Mouse (Mus musculus): ENCODE results near the gene Spocd1.

DNA sequence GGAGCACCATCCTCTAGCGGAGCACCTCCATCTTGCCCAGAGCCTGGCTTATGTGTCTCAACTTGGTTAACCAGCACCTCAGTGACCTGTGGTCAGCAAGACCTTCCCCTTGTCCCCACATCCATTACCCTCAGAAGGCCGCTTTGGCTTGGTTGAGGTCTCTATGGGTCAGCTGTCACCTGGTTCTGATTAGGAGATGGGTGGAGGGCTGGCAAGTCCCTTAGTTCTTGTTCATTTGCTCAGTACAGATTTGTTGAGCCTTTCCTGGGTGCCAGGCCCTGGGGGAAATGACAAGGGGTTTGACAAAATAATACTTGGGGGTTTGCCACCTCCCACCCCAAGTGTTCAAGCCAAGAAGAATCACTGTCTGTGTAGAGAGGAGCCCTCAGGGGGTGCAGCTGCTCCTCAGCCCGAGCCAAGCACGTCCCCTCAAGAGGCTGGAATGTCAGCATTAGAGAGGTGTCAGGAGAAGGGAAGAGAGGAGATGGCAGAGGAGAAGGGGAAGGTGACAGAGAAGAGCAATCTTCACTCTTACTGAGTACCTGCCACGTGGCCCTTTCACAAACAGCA, 23.3 kb downstream of the Spocd1 start:
- TF ChIP-seq POLR2A (IDR thresholded peaks at IDR 0.05; ENCODE audit: borderline replicate concordance, insufficient read depth, low read length) (no peak), CTCF (IDR thresholded peaks at IDR 0.05; ENCODE audit: borderline replicate concordance, insufficient read depth, low read depth, low read length) (no peak)

Data from cerebellum, adult 2 months (tissue).